Mouse (Mus musculus) 416B (cell line): ENCODE measurements around the gene Tmem129.

Source experiments
- DNase-seq: peaks from one replicate; pipeline ENCODE4 v3.0.0; 2011; ENCODE audit warnings: low read depth

Tmem129 gene

DNA sequence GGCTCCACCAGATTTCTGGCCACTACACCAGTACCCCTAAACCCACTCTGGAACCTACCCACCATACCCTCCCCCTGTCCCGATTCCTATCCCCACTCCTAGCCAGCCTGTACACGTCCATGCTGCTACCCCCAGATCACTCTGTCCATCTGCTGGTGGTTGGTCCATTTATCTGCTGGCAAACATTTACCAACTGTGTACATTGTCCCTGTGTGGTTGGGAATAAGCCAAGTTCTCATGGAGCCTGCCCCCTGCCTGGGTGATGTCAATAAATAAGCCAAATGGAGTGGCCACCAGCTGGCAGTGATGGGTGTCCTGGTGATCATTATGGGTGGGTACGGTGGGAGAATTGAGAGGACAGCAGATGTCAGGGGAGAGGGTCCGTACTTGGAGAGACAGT, 28.9 kb upstream of the Tmem129 start:
- DNase-seq, result no peak

DNA sequence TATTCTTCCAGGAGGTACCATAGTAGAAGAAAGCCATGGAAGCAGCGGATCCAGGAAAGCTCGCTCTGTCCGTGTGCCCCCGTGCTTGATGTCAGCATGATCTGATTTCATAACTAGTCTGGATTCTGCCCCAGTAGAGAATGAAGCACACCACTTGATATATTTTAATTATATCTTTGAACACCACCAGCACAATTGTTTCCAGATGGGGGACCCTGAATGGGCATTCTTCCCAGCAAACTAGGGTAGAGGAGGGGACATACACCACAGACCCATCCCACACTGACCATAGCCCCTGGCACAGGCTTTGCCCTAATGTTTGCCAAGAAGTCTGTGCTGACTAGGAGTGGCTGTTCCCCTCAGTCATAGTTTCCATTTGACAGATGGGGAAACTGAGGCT, 26.7 kb upstream of the Tmem129 start:
- DNase-seq, result no peak

DNA sequence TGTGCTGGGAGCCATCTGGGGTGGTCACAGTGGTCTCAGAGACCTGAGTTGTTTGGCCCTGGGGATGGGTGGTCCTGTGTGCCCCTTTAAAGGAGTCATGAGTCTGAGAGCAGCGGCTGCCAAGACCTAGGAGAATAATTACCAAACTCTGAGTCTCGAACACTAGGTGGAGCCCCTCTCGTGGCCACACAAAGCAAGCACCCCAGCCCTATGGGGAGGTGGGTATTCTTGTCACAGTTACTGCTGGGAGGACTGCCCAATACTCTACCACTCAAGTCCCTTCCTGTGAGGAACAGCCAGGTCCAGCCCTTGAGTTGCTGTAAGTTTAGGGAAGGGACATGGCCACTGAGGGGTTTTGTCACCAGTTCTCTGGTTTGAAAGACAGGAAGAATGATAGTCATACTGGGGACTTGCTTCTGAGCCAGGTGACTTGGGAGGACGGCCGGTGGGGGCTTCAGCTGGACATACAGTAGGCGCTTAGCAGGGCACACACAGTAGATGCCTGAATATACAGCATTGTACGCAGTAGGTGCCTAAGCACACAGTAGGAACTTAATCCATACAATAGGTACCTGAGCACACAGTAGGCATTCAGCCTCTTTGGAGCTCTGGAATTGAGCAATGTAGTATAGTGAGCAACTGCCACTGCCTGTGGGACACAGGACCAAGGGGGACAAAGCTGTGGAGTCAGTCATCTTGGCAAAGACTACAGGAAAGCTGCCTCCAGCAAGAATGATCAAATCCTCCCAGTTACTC, 25.9 kb upstream of the Tmem129 start:
- peak; percentile 45 for DNase-seq

DNA sequence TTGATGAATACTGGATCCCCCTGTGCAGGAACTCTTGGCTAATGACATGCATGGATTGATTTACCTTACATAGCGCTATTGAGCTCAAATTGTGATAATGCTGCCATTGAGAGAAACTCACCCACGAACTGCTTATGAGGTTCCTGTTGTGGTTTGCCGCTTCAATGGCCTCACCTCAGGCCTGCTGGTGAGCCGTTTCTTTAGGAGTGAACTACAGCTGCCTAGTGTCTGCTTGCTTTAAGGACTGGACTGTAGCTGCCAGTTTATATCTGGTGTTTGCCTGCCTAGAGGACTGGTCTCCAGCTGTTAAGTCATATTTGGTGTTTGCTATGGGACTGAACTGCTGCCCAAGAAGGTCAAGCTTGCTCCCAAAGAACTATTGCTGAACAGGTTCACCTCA, 24.7 kb upstream of the Tmem129 start:
- peak; percentile 46 for DNase-seq

DNA sequence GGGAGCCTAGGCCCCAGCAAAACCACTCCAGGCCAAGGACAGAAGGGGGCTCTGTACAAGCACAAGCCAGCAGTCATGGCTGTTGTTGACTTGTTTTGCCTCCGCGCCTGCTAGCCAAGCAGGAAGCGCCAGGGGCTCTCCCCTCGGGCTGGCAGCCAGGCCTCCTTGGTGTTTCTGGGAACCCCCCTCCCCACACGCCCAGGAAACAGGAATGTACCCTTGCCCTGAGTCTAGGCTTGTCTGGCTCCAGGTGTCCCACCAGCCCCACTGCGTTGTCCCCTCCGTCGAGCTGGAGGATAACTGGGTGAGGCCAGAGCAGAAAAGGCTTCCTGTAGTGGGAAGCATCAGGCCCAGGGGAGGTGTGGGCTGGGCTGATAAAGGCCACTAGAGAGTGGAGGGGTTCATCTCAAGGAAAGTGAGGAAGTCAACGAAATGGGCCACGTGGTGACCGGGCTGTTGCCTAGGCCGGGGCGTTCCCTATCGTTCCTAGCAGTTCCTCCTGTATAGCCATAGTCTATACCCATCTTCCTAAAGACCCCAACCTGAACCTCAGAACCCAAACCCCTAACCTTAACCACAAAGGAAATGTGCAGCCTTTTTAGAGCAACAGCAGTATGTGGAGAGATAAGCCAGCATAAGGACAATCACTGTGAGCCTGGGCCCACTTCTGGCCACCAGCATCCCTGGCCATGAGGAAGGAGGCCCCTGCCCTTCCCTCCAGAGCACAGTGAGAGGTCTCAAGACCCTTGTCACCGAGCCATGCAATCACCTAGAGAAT, 23.6 kb upstream of the Tmem129 start:
- DNase-seq, result peak; percentile 93

DNA sequence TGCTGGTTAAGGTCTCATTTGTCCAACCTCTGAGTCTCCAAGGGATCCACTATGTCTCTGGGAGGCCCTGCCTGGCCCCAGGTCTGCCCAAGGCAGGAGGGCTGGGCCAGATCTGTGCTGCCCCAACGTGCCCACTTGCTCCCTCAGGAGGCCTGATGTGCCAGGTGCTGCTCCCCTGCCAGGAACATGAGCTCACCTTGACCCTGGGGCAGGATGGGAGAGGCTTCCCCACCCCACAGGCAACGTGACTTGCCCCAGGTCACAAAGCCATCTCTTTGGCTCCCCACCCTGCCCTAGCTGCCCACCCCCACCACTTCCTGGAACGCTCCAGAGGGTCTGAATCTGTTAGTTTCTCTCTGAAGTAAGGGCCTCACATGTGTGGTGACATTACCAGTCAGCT, 22.8 kb upstream of the Tmem129 start:
- DNase-seq, result no peak

DNA sequence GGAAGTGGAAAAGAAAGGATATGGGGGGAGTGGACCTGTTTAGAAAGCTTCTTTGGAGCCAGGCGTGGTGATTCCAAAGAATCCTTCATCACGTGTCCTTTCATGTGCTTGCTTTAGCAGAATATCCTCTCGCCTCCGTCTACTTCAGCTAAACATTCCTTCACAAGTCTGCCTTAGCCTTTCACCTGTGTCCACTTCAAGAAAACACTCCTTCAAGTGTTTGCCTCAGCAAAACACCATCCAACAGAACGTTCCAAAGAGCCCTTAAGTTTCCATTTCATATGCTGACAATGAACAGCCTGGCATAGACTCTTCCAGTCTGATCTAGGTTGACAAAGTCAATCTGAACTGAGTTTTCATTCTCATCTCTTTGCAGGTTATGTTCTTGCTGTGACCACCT, 20.0 kb upstream of the Tmem129 start:
- DNase-seq, result no peak

DNA sequence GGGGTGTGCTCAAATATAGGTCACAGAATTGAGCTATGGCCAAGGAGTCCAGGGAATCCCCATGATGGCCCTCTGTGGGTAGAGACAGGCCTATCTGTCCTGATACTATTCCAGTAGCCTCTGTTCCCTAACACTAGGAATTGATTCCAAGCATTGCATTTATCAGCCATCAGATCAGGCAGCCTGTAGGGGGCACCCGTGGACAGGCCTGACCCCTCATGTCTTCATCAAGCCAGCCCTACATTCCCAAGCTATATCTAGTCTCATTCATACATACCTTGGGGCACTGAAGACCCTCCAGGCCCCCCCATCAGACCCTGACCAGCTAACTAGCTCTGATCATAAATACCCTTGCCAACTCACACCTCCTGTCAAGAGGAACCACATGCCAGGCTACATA, 17.7 kb upstream of the Tmem129 start:
- peak; percentile 65 for DNase-seq

DNA sequence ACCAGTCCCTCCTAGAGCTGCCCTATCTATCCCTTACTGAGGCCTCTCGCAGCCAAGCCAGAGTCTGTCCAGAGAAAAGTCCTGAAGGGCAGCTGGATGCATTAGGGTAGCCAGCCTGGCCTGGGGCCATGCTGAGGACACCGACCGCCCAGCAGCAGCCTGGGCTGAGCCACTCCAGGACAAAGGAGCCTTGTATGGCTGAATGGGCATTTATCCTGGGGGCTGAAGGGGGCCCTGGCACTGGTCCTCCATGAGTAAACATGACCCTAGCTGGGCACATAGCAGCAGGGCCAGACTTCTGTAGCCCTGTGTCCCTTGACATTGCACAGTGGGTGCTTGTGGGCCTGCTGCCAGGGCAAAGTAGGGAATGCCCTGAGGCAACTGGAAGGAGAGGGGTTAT, 16.2 kb upstream of the Tmem129 start:
- no peak for DNase-seq

DNA sequence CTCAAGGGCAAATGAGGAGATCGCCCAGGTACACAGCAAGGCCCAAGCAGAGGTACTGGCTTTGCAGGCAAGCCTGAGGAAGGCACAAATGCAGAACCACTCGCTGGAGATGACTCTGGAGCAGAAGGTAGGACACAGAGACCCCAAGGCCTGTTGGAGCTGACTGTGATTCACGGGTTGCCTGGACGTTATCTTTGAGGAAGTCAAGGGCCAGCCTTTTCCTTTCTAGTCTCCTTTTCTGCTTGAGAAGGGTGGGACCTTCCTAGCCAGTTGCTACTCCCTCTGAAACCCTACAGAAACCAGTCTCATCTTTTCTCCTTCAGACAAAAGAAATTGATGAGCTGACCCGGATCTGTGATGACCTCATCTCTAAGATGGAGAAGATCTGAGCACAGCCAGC, 13.4 kb upstream of the Tmem129 start:
- DNase-seq, result peak; percentile 44

DNA sequence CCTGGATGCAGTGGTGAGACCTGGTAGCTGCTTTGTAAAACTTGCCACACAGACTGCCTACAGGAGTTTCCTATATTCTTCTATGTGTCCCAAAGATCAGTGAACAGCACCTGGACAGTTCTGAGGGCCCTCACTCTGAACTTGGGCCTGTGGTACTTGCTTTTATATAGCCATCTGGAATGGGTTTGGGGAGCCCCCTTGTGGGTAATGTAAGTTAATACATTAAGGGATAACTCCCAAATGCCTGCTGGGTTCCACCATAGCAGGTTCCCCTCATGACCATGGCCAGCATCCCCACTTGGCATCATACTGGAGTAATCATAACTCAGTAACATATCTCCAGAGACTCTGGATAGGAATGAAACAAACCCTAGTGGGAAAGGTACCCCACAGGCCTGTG, 10.0 kb upstream of the Tmem129 start:
- peak; percentile 67 for DNase-seq

DNA sequence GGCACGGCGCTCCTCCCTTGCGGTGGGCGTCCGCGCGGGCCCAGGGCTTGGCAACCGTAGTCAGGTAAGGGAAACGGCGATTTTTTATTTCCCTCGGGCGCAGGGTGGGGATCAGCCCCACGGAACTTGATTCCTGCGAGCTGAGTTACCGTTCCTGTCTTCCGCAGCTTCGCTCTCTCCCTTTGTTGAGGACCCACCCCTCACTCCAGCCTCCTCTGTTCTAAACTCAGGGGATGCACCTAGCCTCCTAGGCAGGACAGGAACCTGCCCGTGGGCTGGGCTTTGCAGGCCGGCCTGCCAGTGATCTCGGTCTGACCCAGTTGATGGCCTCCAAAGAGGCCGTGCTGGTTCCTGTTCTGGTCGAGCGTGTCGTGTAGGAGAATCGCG, 441 bp upstream of the Tmem129 start:
- no peak for DNase-seq

DNA sequence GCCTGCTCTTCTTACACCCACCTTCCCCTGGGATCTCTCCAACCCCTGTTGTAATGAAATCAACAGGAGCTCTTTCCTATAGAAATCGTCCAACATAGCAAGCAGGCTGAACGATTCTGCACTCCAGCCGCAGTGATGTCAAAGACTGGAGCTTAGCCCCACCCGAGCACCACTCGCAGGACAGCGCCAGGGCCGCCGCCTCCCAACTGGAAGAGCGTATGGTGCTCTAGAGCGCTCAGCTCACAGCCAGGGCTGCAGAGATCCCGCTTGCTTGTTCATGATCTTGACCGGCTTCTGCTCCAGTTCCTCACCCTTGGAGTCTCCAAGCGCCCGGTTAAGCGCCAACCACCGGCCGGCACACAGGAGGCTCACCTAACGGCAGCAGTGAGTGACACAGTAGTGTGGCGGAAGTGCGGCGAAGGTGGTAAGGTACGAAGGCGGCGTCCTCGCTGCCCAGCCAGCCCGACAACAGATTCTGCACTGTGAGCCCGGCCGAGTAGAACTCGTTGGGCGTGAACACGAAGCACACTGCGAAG, 897 bp downstream of the Tmem129 start:
- no peak for DNase-seq

DNA sequence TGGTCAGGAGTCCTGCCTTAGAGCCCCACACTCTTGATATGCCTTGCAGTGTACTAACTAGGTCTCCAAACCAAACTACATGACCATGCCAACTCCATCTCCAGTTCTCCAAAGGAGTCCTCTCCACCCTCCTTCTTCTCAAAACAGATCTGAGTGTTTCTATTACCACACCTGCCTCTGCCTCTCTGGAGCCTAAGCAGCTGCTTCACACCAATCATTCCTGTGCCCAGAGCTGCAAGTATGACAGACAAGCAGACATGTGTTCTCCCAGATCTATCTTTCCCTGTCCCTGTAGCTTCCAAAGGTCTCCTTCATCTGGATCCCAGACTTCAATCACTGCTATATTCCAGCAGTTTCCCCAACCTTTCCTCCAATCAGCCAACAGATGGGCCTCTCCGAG, 1.5 kb downstream of the Tmem129 start:
- DNase-seq, result no peak

DNA sequence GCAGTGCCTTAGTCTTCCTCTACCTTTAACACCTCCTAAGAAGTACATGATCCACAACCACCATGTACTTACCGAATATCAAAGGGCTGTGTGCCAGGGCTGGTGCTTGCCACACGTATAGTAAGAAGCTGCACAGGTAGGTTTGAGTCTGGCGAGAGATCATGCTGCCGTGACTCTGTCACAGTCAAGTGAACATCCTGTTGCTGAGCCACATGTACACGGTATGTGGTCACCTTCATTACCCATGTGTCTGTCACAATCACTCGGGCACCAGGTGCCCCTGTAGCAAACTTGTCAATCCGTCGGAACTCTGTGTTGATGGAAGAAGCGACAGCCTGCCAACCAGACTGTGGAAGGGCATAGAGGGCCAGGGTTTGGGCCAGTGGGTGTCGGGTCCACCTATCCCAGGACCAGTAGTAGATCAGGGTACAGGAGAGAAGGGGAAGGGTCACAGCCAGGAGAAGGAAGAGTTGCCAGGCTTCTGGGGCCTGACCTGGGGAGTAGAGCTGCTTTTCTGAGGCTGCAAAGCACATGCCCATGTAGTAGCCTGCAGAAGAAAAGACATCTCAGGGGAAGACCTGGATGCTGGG, 2.9 kb downstream of the Tmem129 start:
- DNase-seq, result no peak

DNA sequence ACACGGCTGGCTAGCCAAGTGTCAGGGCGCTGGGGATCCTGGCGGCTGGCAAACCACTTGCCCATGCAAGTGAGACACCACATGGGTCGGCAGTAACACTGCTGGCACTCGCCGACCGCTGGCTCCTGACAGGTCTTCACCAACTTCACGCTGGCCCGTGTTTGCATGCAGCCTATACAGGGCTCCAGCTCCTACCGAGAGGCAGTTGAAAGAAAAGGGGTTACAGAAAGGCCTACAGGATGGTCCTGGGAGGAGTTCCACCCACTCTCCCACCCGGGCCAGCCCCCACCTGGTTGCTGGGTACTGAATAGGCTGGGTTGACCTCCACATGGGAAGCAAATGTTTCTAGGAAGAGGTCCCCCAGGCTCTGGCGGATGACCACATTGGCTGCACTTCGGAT, 3.8 kb downstream of the Tmem129 start:
- DNase-seq, result no peak

DNA sequence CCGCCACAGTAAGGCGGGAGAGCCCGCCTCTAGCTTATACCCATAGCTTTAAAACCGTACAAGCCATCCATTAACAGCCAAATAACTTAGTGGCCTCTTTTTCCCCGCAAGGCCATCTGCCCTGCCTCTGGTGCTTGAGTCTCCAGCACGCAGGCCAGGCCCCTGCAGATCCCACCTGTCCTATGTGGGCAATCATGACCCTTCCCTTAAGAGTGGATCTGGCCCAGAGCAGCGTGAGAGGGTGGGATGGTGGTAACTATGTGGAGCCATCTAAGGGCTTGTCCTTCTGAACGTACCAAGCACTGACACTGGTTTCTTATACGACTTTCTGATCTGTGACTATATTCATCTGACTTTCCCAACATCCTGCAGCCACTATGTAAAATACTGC, 5.4 kb downstream of the Tmem129 start:
- no peak for DNase-seq

DNA sequence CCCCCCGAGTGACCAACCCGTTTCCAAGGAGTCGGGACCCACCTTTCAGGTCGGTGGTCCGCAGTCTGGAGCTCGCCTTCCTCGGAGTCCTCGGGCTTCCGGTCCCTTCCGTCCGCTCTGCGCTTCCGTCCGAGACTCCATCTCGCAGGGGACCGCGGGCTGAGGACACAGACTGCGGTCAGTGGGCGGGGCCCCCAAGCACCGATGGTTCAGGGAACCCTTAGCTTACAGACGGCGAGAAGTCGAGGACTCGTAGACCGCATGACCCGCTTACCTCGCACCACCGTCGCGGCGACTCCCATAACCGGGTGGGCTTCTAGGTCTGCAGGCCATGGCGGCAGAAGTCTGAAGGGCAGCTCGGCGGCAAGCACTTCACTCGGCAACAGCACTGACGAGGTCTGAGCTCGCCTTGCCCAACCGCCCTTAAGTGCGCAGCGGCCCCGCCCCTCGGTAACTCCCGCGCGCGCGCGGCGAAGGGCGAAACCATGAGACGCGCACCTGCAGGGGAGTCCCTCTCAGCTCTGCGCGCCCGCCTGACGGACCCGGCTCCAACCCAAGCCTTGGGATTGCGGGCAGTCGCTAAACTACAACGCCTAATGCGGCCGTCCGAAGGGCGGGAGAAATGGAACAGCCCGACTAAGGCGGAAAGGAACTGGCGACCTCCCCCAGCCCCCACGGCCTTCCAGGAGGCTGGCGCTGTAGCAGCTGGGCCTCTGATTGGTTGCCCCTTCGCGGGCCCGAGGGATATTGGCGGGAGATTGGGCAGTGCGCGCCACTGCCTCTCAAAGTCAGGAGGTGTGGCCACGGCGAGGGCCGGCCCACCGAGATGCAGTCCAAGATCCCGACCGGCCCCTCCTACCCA, 6.1 kb downstream of the Tmem129 start, which contains the start of gene Slbp:
Gene Slbp, minus strand, starts transcription at position 654 of the 862 bp plus-strand sequence.
- DNase-seq, result peak; percentile 98

DNA sequence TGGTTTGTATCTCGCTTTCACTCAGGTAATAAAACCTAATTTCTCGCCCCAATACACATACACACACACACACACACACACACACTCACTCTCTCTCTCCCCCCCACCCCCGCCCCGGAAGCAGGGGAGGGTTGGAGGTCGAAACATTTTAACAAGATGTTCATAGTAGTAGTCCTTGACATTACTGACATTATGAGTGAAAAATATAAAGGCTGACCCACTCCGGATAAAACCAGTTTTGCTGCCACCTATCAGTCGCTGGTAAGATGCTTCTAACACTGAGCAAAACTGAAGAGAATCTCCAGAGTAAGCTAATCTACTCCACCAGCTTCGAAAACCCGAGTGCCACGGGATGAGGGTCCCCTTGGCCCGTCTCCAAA, 6.7 kb downstream of the Tmem129 start:
- no peak for DNase-seq

DNA sequence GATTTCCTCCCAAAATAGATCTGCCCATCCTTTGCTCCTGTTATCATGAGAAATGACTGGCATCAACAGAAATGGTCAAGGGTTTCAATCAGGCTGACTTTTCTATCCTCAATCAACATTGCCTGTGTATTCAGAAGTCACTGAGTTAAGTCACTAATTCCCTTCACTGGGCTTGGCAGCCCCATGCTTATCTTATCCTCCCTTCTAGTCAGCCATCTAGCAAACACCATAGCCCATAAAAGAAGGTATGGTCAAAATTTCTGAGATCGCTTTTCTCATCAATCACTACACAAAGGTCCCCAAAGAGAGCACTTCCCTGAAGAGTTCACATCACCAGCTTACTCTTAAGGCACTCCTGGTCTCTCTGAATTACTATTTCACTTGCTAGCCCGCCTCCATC, 7.2 kb downstream of the Tmem129 start:
- DNase-seq, result no peak

DNA sequence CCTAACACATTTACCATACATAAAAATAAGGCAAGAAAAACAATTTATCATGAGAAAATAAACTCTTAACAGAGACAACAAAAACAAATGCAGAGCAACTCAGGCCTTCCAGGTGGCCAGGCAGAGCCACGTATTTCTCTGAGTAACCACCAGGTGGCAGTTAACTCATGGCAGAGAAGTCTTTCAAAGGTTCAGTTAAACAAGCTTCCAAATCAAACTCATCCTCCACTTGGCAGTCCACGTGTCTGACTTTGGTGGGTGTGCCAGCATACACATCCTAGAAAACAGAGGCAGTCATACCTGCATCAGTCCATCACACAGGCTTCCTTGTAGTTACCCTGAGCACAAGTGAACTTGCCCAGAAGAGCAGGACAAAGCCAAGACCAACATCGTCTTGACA, 17.6 kb downstream of the Tmem129 start:
- DNase-seq, result peak; percentile 69

DNA sequence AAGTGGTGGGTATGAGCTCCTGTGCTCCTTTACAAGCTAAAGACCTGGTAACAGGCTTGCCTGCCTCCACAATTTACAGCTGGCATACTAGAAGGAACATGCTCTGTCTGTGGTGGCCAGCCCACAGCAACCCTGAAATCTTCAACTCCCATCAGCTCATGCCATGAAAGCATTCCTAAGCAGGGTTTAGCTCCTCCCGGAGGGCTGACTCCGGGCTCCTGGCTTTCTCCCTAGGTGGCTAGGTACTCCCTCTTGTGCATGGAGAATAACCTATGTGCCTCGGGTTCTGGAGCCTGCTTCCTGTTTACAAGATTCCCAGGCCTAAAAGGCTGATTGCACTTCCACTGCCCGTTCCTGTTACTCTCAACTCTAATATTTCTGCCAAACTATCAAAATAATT, 19.4 kb downstream of the Tmem129 start:
- no peak for DNase-seq
